Mouse (Mus musculus): ENCODE results near the gene Map4k3.

- TF ChIP-seq POLR2A (IDR thresholded peaks at IDR 0.05; ENCODE audit: insufficient read depth, low read length) (no peak), CTCF (IDR thresholded peaks at IDR 0.05; ENCODE audit: low read depth, low read length) (no peak)
These were observed 52.1 kb downstream of the Map4k3 start for GRCm38 (mm10) chr17:80676211-80676610.

Measured in ES-Bruce4 (cell line).